Mouse (Mus musculus) MEL (cell line): Measurements from ENCODE around the gene Rbm33. TPM values are rescaled to one million over a fixed set of nuclear protein-coding genes. Genes with fewer than 3 reads are reported as not detected.

Experiments used
- DNase-seq: peaks from one replicate; pipeline ENCODE4 v3.0.0; 2011; ENCODE audit warnings: low read depth, low spot score
- H3K27ac ChIP-seq: 2 replicates; pipeline ENCODE4 v1.5.1; 2012; ENCODE audit warnings: low read depth, mild to moderate bottlenecking, control low read depth, low read length, moderate library complexity; ENCODE audit not compliant: control insufficient read depth
- H3K27me3 ChIP-seq, 2 experiments: fragments of 150-350 bp in 1 of 2; sonication (generic) in 1 of 2; 2 replicates each; pipeline ENCODE4 v1.6.1; 2012; ENCODE audit warnings: low read length in 2 of 2, mild to moderate bottlenecking in 2 of 2, improper control_type of control experiment in 1 of 2, moderate library complexity in 1 of 2; ENCODE audit not compliant: insufficient read depth in 2 of 2, control insufficient read depth in 1 of 2
- H3K36me3 ChIP-seq, 2 experiments: 2 replicates each; pipeline ENCODE4 v1.6.1; 2012 to 2014; ENCODE audit warnings: low read length in 2 of 2, improper control_type of control experiment in 1 of 2, inconsistent platforms in 1 of 2, mild to moderate bottlenecking in 1 of 2; ENCODE audit not compliant: insufficient read depth in 2 of 2, control insufficient read depth in 1 of 2
- H3K4me1 ChIP-seq, 2 experiments: fragments of 150-350 bp in 1 of 2; sonication (generic) in 1 of 2; 2 replicates each; pipeline ENCODE4 v1.6.1; 2012; ENCODE audit warnings: low read length in 2 of 2, improper control_type of control experiment in 1 of 2, mild to moderate bottlenecking in 1 of 2; ENCODE audit not compliant: insufficient read depth in 2 of 2, control insufficient read depth in 1 of 2
- H3K4me3 ChIP-seq, 2 experiments: fragments of 150-350 bp in 1 of 2; sonication (generic) in 1 of 2; 2 replicates each; pipeline ENCODE4 v1.5.1; 2012; ENCODE audit warnings: low read depth in 2 of 2, low read length in 2 of 2, mild to moderate bottlenecking in 2 of 2, moderate library complexity in 2 of 2, control low read depth in 1 of 2, improper control_type of control experiment in 1 of 2; ENCODE audit not compliant: control insufficient read depth in 1 of 2, insufficient read depth in 1 of 2
- H3K79me2 ChIP-seq: 2 replicates; pipeline ENCODE4 v1.6.1; 2012; ENCODE audit warnings: mild to moderate bottlenecking, low read length, moderate library complexity; ENCODE audit not compliant: control insufficient read depth, poor library complexity, insufficient read depth
- H3K9ac ChIP-seq: 2 replicates; pipeline ENCODE4 v1.6.1; 2012; ENCODE audit warnings: low read depth, mild to moderate bottlenecking, control low read depth, low read length, moderate library complexity; ENCODE audit not compliant: control insufficient read depth, poor library complexity, severe bottlenecking
- H3K9me3 ChIP-seq: fragments of 150-350 bp; sonication (generic); replicated peaks from 2 replicates; pipeline ENCODE4 v1.6.1; 2012; ENCODE audit warnings: mild to moderate bottlenecking, low read length, improper control_type of control experiment, moderate library complexity; ENCODE audit not compliant: insufficient read depth
- BHLHE40 ChIP-seq: IDR thresholded peaks from 2 replicates; pipeline ENCODE4 v1.6.1; 2012; ENCODE audit warnings: low read depth, mild to moderate bottlenecking, inconsistent platforms, low read length, improper control_type of control experiment, borderline replicate concordance
- CHD2 ChIP-seq: IDR thresholded peaks from 2 replicates; pipeline ENCODE4 v1.6.1; 2011; ENCODE audit warnings: low read length, improper control_type of control experiment
- CTCF ChIP-seq, 3 experiments: IDR thresholded peaks in 2 of 3; conservative IDR thresholded peaks in 1 of 3; 2 replicates each; pipeline ENCODE4 v1.5.1; 2011 to 2012; ENCODE audit warnings: low read length in 3 of 3, low read depth in 2 of 3, mild to moderate bottlenecking in 2 of 3, improper control_type of control experiment in 1 of 3, inconsistent platforms in 1 of 3, mixed read lengths in 1 of 3, moderate library complexity in 1 of 3; ENCODE audit not compliant: control insufficient read depth in 1 of 3, insufficient read depth in 1 of 3, poor library complexity in 1 of 3, severe bottlenecking in 1 of 3
- E2F4 ChIP-seq: IDR thresholded peaks from 2 replicates; pipeline ENCODE4 v1.6.1; 2011; ENCODE audit warnings: low read depth, low read length, improper control_type of control experiment, borderline replicate concordance
- EP300 ChIP-seq, 2 experiments: IDR thresholded peaks; 2 replicates each; pipeline ENCODE4 v1.6.1; 2011; ENCODE audit warnings: improper control_type of control experiment in 2 of 2, low read length in 2 of 2, low read depth in 1 of 2, mild to moderate bottlenecking in 1 of 2
- ETS1 ChIP-seq: IDR thresholded peaks from 2 replicates; pipeline ENCODE4 v1.6.1; 2012; ENCODE audit warnings: low read depth, mild to moderate bottlenecking, inconsistent platforms, low read length, improper control_type of control experiment, moderate library complexity
- GABPA ChIP-seq: IDR thresholded peaks from 2 replicates; pipeline ENCODE4 v1.6.1; 2012; ENCODE audit warnings: low read depth, mild to moderate bottlenecking, inconsistent platforms, low read length, improper control_type of control experiment, moderate library complexity
- JUND ChIP-seq: IDR thresholded peaks from 2 replicates; pipeline ENCODE4 v1.6.1; 2011; ENCODE audit warnings: low read depth, mild to moderate bottlenecking, improper control_type of control experiment, low read length
- KAT2A ChIP-seq: conservative IDR thresholded peaks from 2 replicates; pipeline ENCODE4 v1.6.1; 2012; ENCODE audit warnings: low read depth, low read length, improper control_type of control experiment, inconsistent platforms
- MAFK ChIP-seq: IDR thresholded peaks from 2 replicates; pipeline ENCODE4 v1.6.1; 2011; ENCODE audit warnings: low read depth, mild to moderate bottlenecking, low read length, improper control_type of control experiment, borderline replicate concordance
- MAX ChIP-seq: IDR thresholded peaks from 2 replicates; pipeline ENCODE4 v1.6.1; 2011; ENCODE audit warnings: low read length, improper control_type of control experiment
- MXI1 ChIP-seq: IDR thresholded peaks from 2 replicates; pipeline ENCODE4 v1.6.1; 2011; ENCODE audit warnings: mild to moderate bottlenecking, low read depth, low read length, improper control_type of control experiment
- MYB ChIP-seq: IDR thresholded peaks from 2 replicates; pipeline ENCODE4 v1.6.1; 2011; ENCODE audit warnings: mild to moderate bottlenecking, low read depth, low read length, improper control_type of control experiment
- NELFE ChIP-seq: IDR thresholded peaks from 2 replicates; pipeline ENCODE4 v1.6.1; 2011; ENCODE audit warnings: low read depth, low read length, improper control_type of control experiment
- POLR2A ChIP-seq, 2 experiments: IDR thresholded peaks; 2 replicates each; pipeline ENCODE4 v1.6.1; 2011 to 2012; ENCODE audit warnings: low read length in 2 of 2, mild to moderate bottlenecking in 2 of 2, control low read depth in 1 of 2, improper control_type of control experiment in 1 of 2, low read depth in 1 of 2, moderate library complexity in 1 of 2; ENCODE audit not compliant: control insufficient read depth in 1 of 2, insufficient read depth in 1 of 2, poor library complexity in 1 of 2
- RAD21 ChIP-seq: IDR thresholded peaks from 2 replicates; pipeline ENCODE4 v1.6.1; 2011; ENCODE audit warnings: mild to moderate bottlenecking, low read depth, low read length, improper control_type of control experiment
- RCOR1 ChIP-seq: IDR thresholded peaks from 2 replicates; pipeline ENCODE4 v1.6.1; 2012; ENCODE audit warnings: low read depth, mild to moderate bottlenecking, inconsistent platforms, low read length, improper control_type of control experiment
- SMC3 ChIP-seq: IDR thresholded peaks from 2 replicates; pipeline ENCODE4 v1.6.1; 2011; ENCODE audit warnings: low read depth, low read length, improper control_type of control experiment
- TBP ChIP-seq: IDR thresholded peaks from 2 replicates; pipeline ENCODE4 v1.8.0; 2011; ENCODE audit warnings: low read depth, low read length, improper control_type of control experiment
- TCF12 ChIP-seq: IDR thresholded peaks from 2 replicates; pipeline ENCODE4 v1.6.1; 2014; ENCODE audit warnings: low read depth, mild to moderate bottlenecking, inconsistent platforms, low read length, improper control_type of control experiment, moderate library complexity
- UBTF ChIP-seq: IDR thresholded peaks from 2 replicates; pipeline ENCODE4 v1.6.1; 2012; ENCODE audit warnings: low read depth, mild to moderate bottlenecking, inconsistent platforms, low read length, improper control_type of control experiment, moderate library complexity, borderline replicate concordance; ENCODE audit not compliant: insufficient read depth
- USF1 ChIP-seq: IDR thresholded peaks from 2 replicates; pipeline ENCODE4 v1.6.1; 2014; ENCODE audit warnings: low read depth, mild to moderate bottlenecking, inconsistent platforms, low read length, improper control_type of control experiment, moderate library complexity
- ZKSCAN1 ChIP-seq: IDR thresholded peaks from 2 replicates; pipeline ENCODE4 v1.6.1; 2012; ENCODE audit warnings: low read depth, mild to moderate bottlenecking, inconsistent platforms, low read length, improper control_type of control experiment, moderate library complexity
- ZMIZ1 ChIP-seq: IDR thresholded peaks from 2 replicates; pipeline ENCODE4 v1.6.1; 2012; ENCODE audit warnings: low read depth, mild to moderate bottlenecking, inconsistent platforms, low read length, improper control_type of control experiment, moderate library complexity
- ZNF384 ChIP-seq: IDR thresholded peaks from 2 replicates; pipeline ENCODE4 v1.6.1; 2012; ENCODE audit warnings: low read depth, mild to moderate bottlenecking, inconsistent platforms, low read length, improper control_type of control experiment
- polyA plus RNA-seq, 2 experiments: library from polyadenylated mRNA; stranded (reverse) in 1 of 2; unstranded in 1 of 2; fragments of >175 nt in 1 of 2; fragments of >200 nt in 1 of 2; gene quantifications; 2 replicates each; pipeline versions ENCODE4 v1.2.1 to v1.2.4; 2012; ENCODE audit warnings: low replicate concordance in 2 of 2, low read depth in 1 of 2; ENCODE audit not compliant: insufficient read length in 2 of 2, insufficient read depth in 1 of 2, missing spikeins in 1 of 2
- total RNA-seq: library from RNA; depleted of rRNA; stranded (reverse); fragments of 300-350 nt; gene quantifications from 2 replicates; pipeline ENCODE4 v1.2.3, GENCODE M21; 2012

The Rbm33 gene
- total and polyA plus RNA-seq, 3 experiments = 14.6 to 60.3 TPM; not detected in 1

- H3K4me3 ChIP-seq = no peak overlapping the region
- no peak overlapping the region for H3K9ac ChIP-seq
Measured at GRCm38 (mm10) chr5:28398736-28399135, 81.8 kb downstream of the Rbm33 start.

GRCm38 (mm10) chr5:28399451-28400115 is 82.7 kb downstream of the Rbm33 start:
- no peak for DNase-seq
- Histone ChIP-seq H3K79me2 (peaks cover 13% of the 10 kb centered on the region), H3K27me3 (no peaks in the 10 kb centered on the region), H3K36me3 (peaks cover 0 to 40% of the 10 kb centered on the region in 2 experiments; a peak in 3 of 4 replicates), H3K27ac (no peak overlapping the region), H3K9me3 (no peaks in the 10 kb centered on the region), H3K4me1 (no peaks in the 10 kb centered on the region), H3K9ac (no peak overlapping the region), H3K4me3 (no peak overlapping the region)
- TF ChIP-seq USF1 (no peak), TBP (no peak), ZNF384 (no peak), CHD2 (no peak), RAD21 (no peak), CTCF (IDR thresholded peaks at IDR 0.05 in 2 of 3, conservative IDR thresholded peaks at IDR 0.05 in 1 of 3; ENCODE audit: control insufficient read depth in 1 of 3, insufficient read depth in 1 of 3, low read depth in 2 of 3, low read length in 3 of 3, poor library complexity in 1 of 3, severe bottlenecking in 1 of 3) (no peak), ETS1 (no peak), EP300 (IDR thresholded peaks at IDR 0.05; ENCODE audit: low read depth in 1 of 2, low read length in 2 of 2) (no peak), UBTF (no peak), JUND (no peak), MYB (no peak), ZMIZ1 (no peak)

More at GRCm38 (mm10) chr5:28398736-28399135, 81.8 kb downstream of the Rbm33 start:
- Histone ChIP-seq H3K4me1 (no peaks in the 10 kb centered on the region), H3K27ac (no peak overlapping the region), H3K9me3 (no peaks in the 10 kb centered on the region), H3K36me3 (peaks cover 0 to 48% of the 10 kb centered on the region in 2 experiments; a peak in 3 of 4 replicates), H3K27me3 (no peaks in the 10 kb centered on the region), H3K79me2 (peaks cover 11% of the 10 kb centered on the region)
- DNase-seq = no peak
- TF ChIP-seq POLR2A (IDR thresholded peaks at IDR 0.05; ENCODE audit: control insufficient read depth in 1 of 2, insufficient read depth in 1 of 2, low read depth in 1 of 2, low read length in 2 of 2, poor library complexity in 1 of 2) (no peak), NELFE (no peak)

GRCm38 (mm10) chr5:28402756-28403155 is 85.8 kb downstream of the Rbm33 start:
- Histone ChIP-seq H3K4me1 (no peaks in the 10 kb centered on the region), H3K27me3 (no peaks in the 10 kb centered on the region), H3K9me3 (no peaks in the 10 kb centered on the region), H3K36me3 (peaks cover 0 to 19% of the 10 kb centered on the region in 2 experiments; a peak in 3 of 4 replicates), H3K4me3 (no peak overlapping the region), H3K9ac (no peak overlapping the region), H3K27ac (no peak overlapping the region), H3K79me2 (peaks cover 16% of the 10 kb centered on the region)
- no peak for DNase-seq
- TF ChIP-seq KAT2A = no peak
- TF ChIP-seq MXI1 = no peak
- no peak for TF ChIP-seq GABPA
- TF ChIP-seq TCF12 = no peak
- TF ChIP-seq ZMIZ1 = no peak
- TF ChIP-seq ETS1 = no peak
- no peak for TF ChIP-seq MAFK
- no peak for TF ChIP-seq UBTF
- no peak for TF ChIP-seq E2F4
- no peak for TF ChIP-seq MAX
- TF ChIP-seq BHLHE40 = no peak
- TF ChIP-seq MYB = no peak
- no peak for TF ChIP-seq SMC3
- no peak for TF ChIP-seq RCOR1
- TF ChIP-seq ZKSCAN1 = no peak
